Mouse (Mus musculus): ENCODE data around the gene Slc12a8.

Slc12a8 gene

GRCm38 (mm10) chr16:33544346-33544745, 27.2 kb downstream of the Slc12a8 start:
- DNase-seq (ENCODE audit: low spot score): no peak

DNA sequence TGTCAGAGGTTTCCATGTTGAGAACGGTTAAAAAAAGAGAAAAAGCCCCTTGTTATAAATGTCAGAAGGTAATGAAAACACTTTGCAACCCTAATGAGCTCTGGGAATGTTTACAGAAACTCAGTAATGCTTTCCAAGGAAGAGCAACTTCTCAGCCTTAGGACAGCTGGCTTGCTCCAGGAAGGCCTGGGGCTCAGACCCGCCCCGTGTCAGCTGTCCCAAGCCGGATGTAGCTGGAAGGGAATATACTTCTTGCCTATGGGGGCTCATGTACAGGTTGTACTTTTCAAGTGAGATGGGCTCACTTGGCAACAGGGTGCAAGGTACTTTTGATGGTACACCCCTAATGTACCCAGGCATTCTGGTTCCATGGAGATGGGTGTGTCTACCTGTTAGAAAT, 28.4 kb downstream of the Slc12a8 start:
- no peak for DNase-seq (ENCODE audit: low spot score)

GRCm38 (mm10) chr16:33553689-33554342, 36.7 kb downstream of the Slc12a8 start:
- DNase-seq (ENCODE audit: low spot score): no peak

DNA sequence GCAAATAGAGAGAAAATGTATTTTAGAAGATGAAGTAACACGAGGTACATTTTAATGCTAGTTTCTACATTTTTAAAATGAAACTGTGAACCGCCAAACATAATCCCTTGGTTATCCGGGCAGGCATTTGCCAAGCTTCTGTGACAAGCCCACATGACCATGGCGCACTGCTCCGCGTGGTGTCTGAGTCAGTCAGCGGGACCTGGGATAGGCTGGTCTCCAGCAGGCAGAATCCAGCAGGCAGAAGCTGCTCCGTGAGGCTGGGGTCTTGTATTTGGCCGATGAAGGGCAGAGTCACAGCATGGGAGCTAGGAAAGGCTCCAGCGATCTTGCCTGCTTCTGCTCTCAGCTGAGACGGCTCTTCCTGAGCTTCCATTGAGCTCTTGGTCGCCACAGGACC, 41.0 kb downstream of the Slc12a8 start:
- no peak for DNase-seq (ENCODE audit: low spot score)

- peak; percentile 84 for DNase-seq (ENCODE audit: low spot score)
Measured at GRCm38 (mm10) chr16:33560281-33560680, 43.2 kb downstream of the Slc12a8 start.

DNA sequence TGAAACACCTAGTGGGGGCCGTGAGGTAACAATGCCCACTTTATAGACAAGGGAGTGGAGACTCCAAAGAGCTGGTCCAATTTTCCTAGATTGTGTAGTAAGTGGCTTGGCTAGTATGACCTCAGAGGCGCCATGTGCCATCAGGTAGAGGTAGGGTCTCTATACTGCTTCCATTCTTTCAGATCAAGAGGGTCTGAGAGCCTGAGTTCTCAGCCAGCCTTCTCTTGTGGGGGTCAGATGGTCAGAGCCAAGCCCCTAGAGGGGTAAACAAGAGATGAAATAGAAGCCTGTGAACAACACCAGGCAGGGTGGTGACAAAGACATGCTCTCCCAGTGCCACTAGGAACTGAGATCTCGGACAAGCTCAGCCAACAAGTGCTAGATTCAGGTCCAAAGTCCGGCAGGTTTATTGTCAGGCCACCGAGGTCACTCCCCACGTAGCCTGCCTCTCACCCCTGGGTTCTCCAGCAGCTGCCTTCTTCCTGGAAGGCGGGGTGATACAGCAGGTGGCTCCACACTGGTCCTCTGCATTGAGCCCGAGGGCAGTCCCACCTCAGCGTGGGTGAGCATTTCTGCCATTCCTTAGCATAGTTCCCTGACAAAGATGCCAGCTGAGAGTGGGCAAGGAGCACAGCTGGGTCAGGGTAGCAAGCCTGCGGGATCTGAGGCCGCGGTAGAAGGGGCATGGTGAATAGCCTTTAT, 44.3 kb downstream of the Slc12a8 start:
- DNase-seq (ENCODE audit: low spot score): no peak

DNA sequence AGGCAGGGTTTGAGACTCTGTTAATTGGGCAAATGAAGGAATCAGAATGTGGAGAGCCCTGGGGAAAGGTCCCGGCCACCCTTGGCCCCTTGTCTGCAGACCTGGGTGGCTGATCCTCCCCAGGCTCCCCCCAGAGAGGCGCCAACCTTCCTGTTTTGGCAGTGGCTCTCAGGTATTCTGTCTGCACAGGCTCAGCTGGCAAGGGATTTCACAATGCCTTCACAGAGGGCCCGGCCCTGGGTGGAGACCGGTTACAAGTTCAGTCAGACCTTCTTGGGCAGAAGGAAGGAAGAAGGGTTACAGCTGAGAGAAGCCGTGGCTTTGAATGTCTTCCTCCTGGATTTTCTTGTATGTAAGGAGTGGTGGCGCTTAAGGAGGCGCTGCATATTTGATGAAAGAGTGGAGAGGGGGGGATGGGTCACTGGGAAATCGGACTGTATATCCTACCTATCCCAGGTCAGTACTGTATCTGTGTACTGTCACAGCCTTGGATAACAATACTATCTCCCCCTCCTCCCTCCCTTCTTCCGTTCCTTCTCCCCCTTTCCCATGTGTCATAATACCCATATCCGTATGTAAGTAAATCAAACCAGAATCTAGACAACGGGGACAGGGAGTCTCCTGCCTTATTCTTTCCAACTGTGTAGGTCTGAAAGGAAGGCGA, 45.9 kb downstream of the Slc12a8 start:
- DNase-seq (ENCODE audit: low spot score): no peak

DNA sequence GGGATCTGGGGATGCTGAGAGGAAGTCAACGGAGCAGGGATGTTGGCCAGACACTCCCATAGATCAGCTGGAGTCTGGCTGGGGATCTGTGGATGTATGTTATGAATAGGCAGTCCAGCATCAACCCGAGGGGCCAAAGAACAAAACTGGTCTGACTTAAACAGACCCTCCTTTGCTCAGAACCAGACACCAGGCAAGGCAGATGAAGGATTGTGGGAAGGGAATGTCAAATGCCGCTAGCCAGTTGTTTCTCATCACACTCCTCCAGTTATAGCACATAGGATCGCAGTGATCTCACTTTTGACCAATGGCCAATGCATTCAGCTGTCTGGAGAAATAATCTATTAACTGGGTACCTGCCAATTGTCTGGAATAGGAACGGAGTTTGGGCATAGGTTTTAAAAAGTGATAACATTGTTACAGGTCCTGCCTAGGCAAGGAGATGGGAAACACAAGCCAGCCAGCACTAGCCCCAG, 46.4 kb downstream of the Slc12a8 start:
- DNase-seq (ENCODE audit: low spot score): no peak

DNA sequence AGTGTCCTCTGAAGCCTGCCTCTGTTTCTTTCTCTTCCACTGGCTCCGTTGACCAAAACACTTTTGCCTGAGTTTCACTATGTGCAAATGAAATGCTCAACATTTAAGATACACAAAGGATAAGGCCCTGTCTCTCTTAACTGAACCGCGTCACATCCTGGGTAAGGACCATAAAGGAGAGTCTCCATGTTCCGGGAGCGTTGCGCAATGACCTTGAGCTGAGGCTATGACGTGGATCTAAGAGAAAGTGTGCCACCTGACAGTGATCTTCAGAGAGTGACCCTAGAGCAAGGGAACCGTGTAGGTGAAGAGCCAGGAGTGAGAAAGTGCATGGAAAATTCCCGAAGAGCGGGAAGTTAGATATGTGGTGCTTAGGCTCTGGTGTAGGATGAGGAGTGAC, 49.3 kb downstream of the Slc12a8 start:
- DNase-seq (ENCODE audit: low spot score): no peak

- no peak for DNase-seq (ENCODE audit: low spot score)
Measured at GRCm38 (mm10) chr16:33567736-33568135, 50.6 kb downstream of the Slc12a8 start.

GRCm38 (mm10) chr16:33568269-33569016, 51.3 kb downstream of the Slc12a8 start:
- DNase-seq (ENCODE audit: low spot score): no peak

- no peak for DNase-seq (ENCODE audit: low spot score)
Measured at GRCm38 (mm10) chr16:33572646-33573045, 55.5 kb downstream of the Slc12a8 start.

DNA sequence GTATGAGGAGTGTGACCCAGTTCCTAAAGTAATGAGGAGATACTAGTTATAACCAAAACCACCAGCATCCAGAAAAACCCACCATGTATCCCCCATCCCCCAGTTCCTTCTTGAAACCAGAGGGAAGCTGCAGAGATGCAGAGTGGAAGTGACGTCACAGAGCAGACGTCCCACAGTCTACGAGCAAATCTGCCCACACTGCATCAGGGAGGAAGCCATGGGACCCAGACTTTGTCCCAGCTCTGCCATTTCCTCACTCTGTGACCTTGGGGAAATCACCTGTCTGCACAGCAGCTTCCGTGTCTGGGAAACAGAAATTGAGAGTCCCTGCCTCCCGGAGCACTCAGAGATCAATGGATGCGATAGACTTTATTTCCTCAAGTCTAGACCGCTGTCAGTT, 56.6 kb downstream of the Slc12a8 start:
- DNase-seq (ENCODE audit: low spot score): no peak

DNA sequence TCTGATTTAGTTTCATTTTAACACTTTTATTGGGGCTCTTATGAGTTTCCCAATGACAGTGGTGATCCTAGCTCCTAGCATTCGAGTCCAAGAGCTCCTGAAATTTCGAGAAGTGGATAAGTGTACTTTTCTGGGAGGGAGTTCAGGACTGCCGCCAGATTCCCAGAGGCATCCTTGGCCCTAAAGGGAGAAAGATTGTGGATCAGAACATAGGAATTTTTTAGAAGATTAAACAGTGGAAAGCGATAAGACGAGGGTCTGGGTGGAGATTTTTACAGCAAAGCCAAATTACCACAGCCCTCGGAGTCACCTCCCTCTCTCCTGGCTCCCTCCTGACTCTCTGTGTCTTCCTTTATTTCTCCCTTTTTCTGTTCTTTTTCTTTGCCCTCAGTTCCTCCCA, 58.6 kb downstream of the Slc12a8 start:
- no peak for DNase-seq (ENCODE audit: low spot score)

- no peak for DNase-seq (ENCODE audit: low spot score)
Measured at GRCm38 (mm10) chr16:33576271-33577189, 59.4 kb downstream of the Slc12a8 start.

DNA sequence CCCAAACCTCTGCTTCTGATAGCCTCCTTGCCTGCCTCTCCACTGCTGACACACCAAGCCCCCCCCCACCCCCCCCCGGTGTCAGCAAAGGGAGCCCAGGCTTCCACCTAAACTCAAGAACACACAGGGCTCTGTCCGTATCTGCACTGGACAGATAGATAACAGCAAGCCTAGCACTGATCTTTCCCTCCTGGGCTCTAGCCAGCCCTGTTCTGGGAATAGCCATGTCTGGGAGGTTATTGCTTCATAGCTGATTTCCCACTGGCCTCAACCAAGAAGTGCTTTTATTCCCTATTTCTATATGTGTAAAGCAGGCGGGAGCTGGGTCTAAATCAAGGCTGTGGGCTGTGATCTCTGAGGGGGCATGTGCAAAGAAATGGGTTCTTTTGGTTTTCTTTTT, 61.3 kb downstream of the Slc12a8 start:
- DNase-seq (ENCODE audit: low spot score): no peak

DNA sequence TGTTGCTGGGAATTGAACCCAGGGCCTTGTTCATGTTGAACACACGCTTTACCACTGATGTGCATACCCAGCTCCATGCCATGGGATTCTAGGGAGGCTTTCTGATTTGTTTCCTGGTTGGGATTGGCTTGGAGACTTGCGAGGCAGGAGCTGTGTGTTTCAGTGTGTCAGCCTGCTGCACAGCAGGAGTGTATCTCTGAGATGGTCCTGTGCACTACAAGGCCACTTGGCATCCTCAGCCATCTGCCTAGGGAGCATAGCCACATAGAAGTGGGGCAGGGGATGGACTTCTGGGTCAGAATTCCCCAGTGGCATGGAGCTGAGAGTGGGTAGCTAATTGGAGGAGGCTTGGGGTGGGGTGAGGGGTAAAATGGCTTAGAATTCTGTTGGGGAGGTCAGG, 63.2 kb downstream of the Slc12a8 start:
- no peak for DNase-seq (ENCODE audit: low spot score)

- no peak for DNase-seq (ENCODE audit: low spot score)
Measured at GRCm38 (mm10) chr16:33580736-33581241, 63.7 kb downstream of the Slc12a8 start.

GRCm38 (mm10) chr16:33581661-33582099, 64.6 kb downstream of the Slc12a8 start:
- peak; percentile 40 for DNase-seq (ENCODE audit: low spot score)

DNA sequence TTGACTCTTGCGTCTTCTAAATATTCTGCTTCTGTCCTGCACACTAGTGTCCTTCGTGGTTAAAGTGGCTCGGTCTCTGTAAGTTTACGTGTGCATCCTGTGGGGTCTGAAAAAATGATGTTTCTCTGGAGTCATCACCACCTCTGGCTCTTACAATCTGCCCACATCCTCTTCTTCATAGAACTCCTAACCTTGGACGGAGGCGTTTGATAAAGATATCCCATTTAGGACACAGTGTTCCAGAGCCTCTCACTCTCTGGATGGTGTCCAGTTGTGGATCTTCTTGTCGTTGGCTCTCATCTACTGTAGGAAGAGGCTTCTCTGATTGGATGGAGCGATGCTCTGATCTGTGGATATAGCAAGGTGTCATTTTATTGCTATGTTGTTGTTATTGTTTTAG, 65.4 kb downstream of the Slc12a8 start:
- DNase-seq (ENCODE audit: low spot score): no peak

- DNase-seq (ENCODE audit: low spot score): no peak
Measured at GRCm38 (mm10) chr16:33583333-33583732, 66.2 kb downstream of the Slc12a8 start.
